7 mouse cellular contexts compared by ENCODE assay signal in genomic region chr4:126259063-126259462, GRCm38 (mm10). TPM values are rescaled to one million over a fixed set of nuclear protein-coding genes. Genes with fewer than 3 reads are reported as not detected.
A peak's percentile ranks its signal among the peaks of the same experiment; 100 is the strongest.
DNase-seq lines count a peak whose midpoint lies in the region; ATAC-seq lines count a peak whose summit lies in the region.

No protein-coding gene starts in this region.

- peaks cover 49% of the 10 kb centered on the region for H3K4me1 ChIP-seq in neural tube, embryonic 11.5 days (ENCODE audit: control insufficient read depth, insufficient read depth, low read length)
- peaks cover 46% of the 10 kb centered on the region for H3K4me1 ChIP-seq in embryonic facial prominence, embryonic 14.5 days (ENCODE audit: control insufficient read depth, insufficient read depth, low read length)
- H3K4me1 ChIP-seq in hindbrain, embryonic 15.5 days (replicated peaks) = peaks cover 59% of the 10 kb centered on the region

- H3K4me2 ChIP-seq in neural tube, embryonic 11.5 days (ENCODE audit: low read depth) = peak overlapping the region; percentile 10; the same call in 1 of the 2 replicates
- H3K4me2 ChIP-seq in embryonic facial prominence, embryonic 14.5 days (ENCODE audit: low read depth, low read length) = peak overlapping the region; percentile 52
- H3K4me2 ChIP-seq in hindbrain, embryonic 15.5 days = no peak overlapping the region

- no peaks in the 10 kb centered on the region for H3K36me3 ChIP-seq in neural tube, embryonic 11.5 days (ENCODE audit: control insufficient read depth, insufficient read depth, low read length)
- H3K36me3 ChIP-seq in embryonic facial prominence, embryonic 14.5 days (ENCODE audit: control insufficient read depth, insufficient read depth, low read length) = no peaks in the 10 kb centered on the region; the same call in 1 of the 2 replicates
- no peaks in the 10 kb centered on the region for H3K36me3 ChIP-seq in hindbrain, embryonic 15.5 days

- H3K4me3 ChIP-seq in neural tube, embryonic 11.5 days (ENCODE audit: low read depth, low read length) = no peak overlapping the region
- no peak overlapping the region for H3K4me3 ChIP-seq in embryonic facial prominence, embryonic 14.5 days (ENCODE audit: low read depth, low read length)
- H3K4me3 ChIP-seq in hindbrain, embryonic 15.5 days = no peak overlapping the region

- H3K9me3 ChIP-seq in neural tube, embryonic 11.5 days (ENCODE audit: control insufficient read depth, low read length) = no peaks in the 10 kb centered on the region
- no peaks in the 10 kb centered on the region for H3K9me3 ChIP-seq in embryonic facial prominence, embryonic 14.5 days (ENCODE audit: control insufficient read depth, low read length)
- H3K9me3 ChIP-seq in hindbrain, embryonic 15.5 days = no peaks in the 10 kb centered on the region

- no peak overlapping the region; the same call in 1 of the 2 replicates for H3K9ac ChIP-seq in neural tube, embryonic 11.5 days (ENCODE audit: low read length)
- H3K9ac ChIP-seq in embryonic facial prominence, embryonic 14.5 days (ENCODE audit: low read depth, low read length) = peak overlapping the region; percentile 41; the same call in 1 of the 2 replicates
- H3K9ac ChIP-seq in hindbrain, embryonic 15.5 days = no peak overlapping the region

- 20% methylated on average over 3 of the region's 3 CpGs for WGBS in neural tube, embryonic 11.5 days
- WGBS in embryonic facial prominence, embryonic 14.5 days = 25% methylated on average over 3 of the region's 3 CpGs
- WGBS in hindbrain, embryonic 15.5 days = 19% methylated on average over 3 of the region's 3 CpGs

- no peak for ATAC-seq in neural tube, embryonic 11.5 days (ENCODE audit: insufficient read depth, low FRiP score, low TSS enrichment)
- ATAC-seq in embryonic facial prominence, embryonic 14.5 days (ENCODE audit: low read depth) = no peak
- ATAC-seq in hindbrain, embryonic 15.5 days (ENCODE audit: low FRiP score, low read depth) = no peak

- H3K27ac ChIP-seq in neural tube, embryonic 11.5 days (ENCODE audit: low read depth, low read length) = peak overlapping the region; percentile 79
- H3K27ac ChIP-seq in embryonic facial prominence, embryonic 14.5 days (replicated peaks; ENCODE audit: low read depth, low read length) = peak overlapping the region; percentile 93
- H3K27ac ChIP-seq in hindbrain, embryonic 15.5 days (replicated peaks) = peak overlapping the region; percentile 46

- no peaks in the 10 kb centered on the region for H3K27me3 ChIP-seq in neural tube, embryonic 11.5 days (ENCODE audit: control insufficient read depth, insufficient read depth, low read length)
- no peaks in the 10 kb centered on the region for H3K27me3 ChIP-seq in embryonic facial prominence, embryonic 14.5 days (replicated peaks; ENCODE audit: control insufficient read depth, insufficient read depth, low read length)
- no peaks in the 10 kb centered on the region for H3K27me3 ChIP-seq in hindbrain, embryonic 15.5 days

- DNase-seq in neural tube, embryonic 11.5 days (ENCODE audit: low spot score) = no peak
- DNase-seq in neural tube, embryonic 10.5 days (ENCODE audit: extremely low spot score, low spot score) = no peak
- peak; percentile 65 for DNase-seq in embryonic facial prominence, embryonic 14.5 days (ENCODE audit: low spot score)
- DNase-seq in mesoderm, embryonic 11.5 days (ENCODE audit: low read depth, low spot score) = peak; percentile 28
- no peak for DNase-seq in layer of hippocampus, postnatal 10 days (ENCODE audit: low spot score in 2 of 2)
- DNase-seq in spleen, postnatal 10 days (ENCODE audit: low spot score in 2 of 2) = no peak

RNA-seq across cellular contexts. Expression of gene Map7d1, which starts 2.9 kb away (rescaled TPM):
- polyA plus RNA-seq in neural tube, embryonic 11.5 days (2014; fragmentation: Nextera tagmentation; extraction: Ambion mirVana) = 80.9 and 83.6 TPM in 2 replicates
- polyA plus RNA-seq in embryonic facial prominence, embryonic 14.5 days (2014; fragmentation: Nextera tagmentation; extraction: Ambion mirVana) = 62.4 and 64.2 TPM in 2 replicates
- 82.9 and 97.5 TPM in 2 replicates for polyA plus RNA-seq in hindbrain, embryonic 15.5 days (2015; fragmentation: Nextera tagmentation; extraction: Ambion mirVana)
- total RNA-seq in layer of hippocampus, postnatal 10 days (2021) = 100 to 1,000 TPM; 204 to 206 TPM

RNA-seq across cellular contexts. Expression of gene Trappc3, which starts 3.1 kb away (rescaled TPM):
- polyA plus RNA-seq in neural tube, embryonic 11.5 days (2014; fragmentation: Nextera tagmentation; extraction: Ambion mirVana) = 32.1 and 45.4 TPM in 2 replicates
- 32.9 and 33.0 TPM in 2 replicates for polyA plus RNA-seq in embryonic facial prominence, embryonic 14.5 days (2014; fragmentation: Nextera tagmentation; extraction: Ambion mirVana)
- 172 and 180 TPM in 2 replicates for polyA plus RNA-seq in hindbrain, embryonic 15.5 days (2015; fragmentation: Nextera tagmentation; extraction: Ambion mirVana)
- total RNA-seq in layer of hippocampus, postnatal 10 days (2021) = 10 to 100 TPM; 94.9 to 95.2 TPM

RNA-seq across cellular contexts. Expression of gene Col8a2, which starts 27.5 kb away (rescaled TPM):
- polyA plus RNA-seq in neural tube, embryonic 11.5 days (2014; fragmentation: Nextera tagmentation; extraction: Ambion mirVana) = 7.4 and 7.9 TPM in 2 replicates
- polyA plus RNA-seq in embryonic facial prominence, embryonic 14.5 days (2014; fragmentation: Nextera tagmentation; extraction: Ambion mirVana) = 78.9 and 83.0 TPM in 2 replicates
- polyA plus RNA-seq in hindbrain, embryonic 15.5 days (2015; fragmentation: Nextera tagmentation; extraction: Ambion mirVana) = 6.9 and 8.1 TPM in 2 replicates
- total RNA-seq in layer of hippocampus, postnatal 10 days (2021) = 1 to 10 TPM; 1.6 to 3.6 TPM

RNA-seq across cellular contexts. Expression of gene Thrap3, which starts 56.5 kb away (rescaled TPM):
- polyA plus RNA-seq in neural tube, embryonic 11.5 days (2014; fragmentation: Nextera tagmentation; extraction: Ambion mirVana) = 197 and 217 TPM in 2 replicates
- 185 and 198 TPM in 2 replicates for polyA plus RNA-seq in embryonic facial prominence, embryonic 14.5 days (2014; fragmentation: Nextera tagmentation; extraction: Ambion mirVana)
- 130 and 141 TPM in 2 replicates for polyA plus RNA-seq in hindbrain, embryonic 15.5 days (2015; fragmentation: Nextera tagmentation; extraction: Ambion mirVana)
- 100 to 1,000 TPM; 141 to 144 TPM for total RNA-seq in layer of hippocampus, postnatal 10 days (2021)

Comparison
In these comparisons a context has a peak if more than half of its experiments do, and no peak if none do; other contexts are left out.
1. DNase-seq: peak in embryonic facial prominence, embryonic 14.5 days (single experiment) and mesoderm, embryonic 11.5 days (single experiment); none in neural tube, embryonic 11.5 days (single experiment), neural tube, embryonic 10.5 days (single experiment), layer of hippocampus, postnatal 10 days (0 of 2) and spleen, postnatal 10 days (0 of 2).
2. Peak in every context shown above with its lines, with median percentiles within 50 percentile points of each other: H3K27ac ChIP-seq.